In the genomic region with DNA sequence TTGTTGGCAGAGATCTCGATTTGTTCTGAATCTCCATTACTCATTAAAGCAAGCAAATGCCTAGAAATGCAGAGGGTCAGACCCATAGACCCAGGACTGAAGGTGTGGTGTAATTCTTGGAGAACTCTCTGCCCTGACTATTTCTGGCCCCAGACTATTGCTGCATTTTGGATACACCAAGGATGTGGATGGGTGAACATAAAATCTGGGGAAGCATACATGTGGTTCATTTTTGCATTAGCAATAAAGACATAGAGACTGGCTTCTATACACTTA, we compare ENCODE assay signal across 20 mouse cellular contexts.
DNase-seq lines count a peak whose midpoint lies in the region; ATAC-seq lines count a peak whose summit lies in the region.
"Had no signal": no experiment of that assay in that cellular context is flagged by ENCODE, and none has a peak within 500 bp of the region (broad histone marks: within the 10 kb centered on the region; RNA-seq: fewer than 3 reads in every experiment).

No protein-coding gene starts in this region.

- H3K9ac ChIP-seq in embryonic facial prominence, embryonic 12.5 days = no peak overlapping the region
- no peak overlapping the region for H3K9ac ChIP-seq in kidney, embryonic 15.5 days
- no peak overlapping the region for H3K9ac ChIP-seq in embryonic facial prominence, embryonic 13.5 days
- no peak overlapping the region for H3K9ac ChIP-seq in stomach, embryonic 14.5 days (replicated peaks; ENCODE audit: low read depth, low read length)
- H3K9ac ChIP-seq in midbrain, embryonic 13.5 days (replicated peaks) = no peak overlapping the region
- H3K9ac ChIP-seq: embryonic facial prominence, embryonic 15.5 days; hindbrain, embryonic 12.5 days had no signal

- H3K27me3 ChIP-seq in embryonic facial prominence, embryonic 12.5 days = no peaks in the 10 kb centered on the region
- H3K27me3 ChIP-seq in embryonic facial prominence, embryonic 10.5 days (replicated peaks; ENCODE audit: low read depth, poor library complexity, severe bottlenecking) = no peaks in the 10 kb centered on the region
- H3K27me3 ChIP-seq in kidney, embryonic 15.5 days = no peaks in the 10 kb centered on the region
- H3K27me3 ChIP-seq in embryonic facial prominence, embryonic 13.5 days = no peaks in the 10 kb centered on the region
- H3K27me3 ChIP-seq in stomach, embryonic 14.5 days (ENCODE audit: control insufficient read depth, insufficient read depth, low read length) = no peaks in the 10 kb centered on the region
- H3K27me3 ChIP-seq in midbrain, embryonic 13.5 days = no peaks in the 10 kb centered on the region
- H3K27me3 ChIP-seq: embryonic facial prominence, embryonic 15.5 days; hindbrain, embryonic 12.5 days had no signal

- H3K27ac ChIP-seq in embryonic facial prominence, embryonic 12.5 days = peak overlapping the region; percentile 33; the same call in 1 of the 2 replicates
- H3K27ac ChIP-seq in embryonic facial prominence, embryonic 10.5 days (replicated peaks) = no peak overlapping the region
- H3K27ac ChIP-seq in kidney, embryonic 15.5 days = peak overlapping the region; percentile 56
- H3K27ac ChIP-seq in embryonic facial prominence, embryonic 13.5 days = peak overlapping the region; percentile 34; the same call in 1 of the 2 replicates
- peak overlapping the region; percentile 72 for H3K27ac ChIP-seq in stomach, embryonic 14.5 days (ENCODE audit: low read length)
- H3K27ac ChIP-seq in midbrain, embryonic 13.5 days = no peak overlapping the region
- H3K27ac ChIP-seq: embryonic facial prominence, embryonic 15.5 days; forebrain, embryonic 10.5 days; heart, embryonic 10.5 days; hindbrain, embryonic 12.5 days had no signal

- WGBS in embryonic facial prominence, embryonic 12.5 days = 50% methylated on average over 1 of the region's 1 CpGs
- 62% methylated on average over 1 of the region's 1 CpGs for WGBS in embryonic facial prominence, embryonic 10.5 days
- 10% methylated on average over 1 of the region's 1 CpGs for WGBS in kidney, embryonic 15.5 days
- WGBS in embryonic facial prominence, embryonic 13.5 days = 56% methylated on average over 1 of the region's 1 CpGs
- 16% methylated on average over 1 of the region's 1 CpGs for WGBS in stomach, embryonic 14.5 days
- 58% methylated on average over 1 of the region's 1 CpGs for WGBS in midbrain, embryonic 13.5 days

- no peaks in the 10 kb centered on the region for H3K36me3 ChIP-seq in embryonic facial prominence, embryonic 12.5 days
- H3K36me3 ChIP-seq in embryonic facial prominence, embryonic 10.5 days (replicated peaks) = no peaks in the 10 kb centered on the region
- no peaks in the 10 kb centered on the region for H3K36me3 ChIP-seq in kidney, embryonic 15.5 days
- H3K36me3 ChIP-seq in embryonic facial prominence, embryonic 13.5 days = no peaks in the 10 kb centered on the region
- no peaks in the 10 kb centered on the region for H3K36me3 ChIP-seq in stomach, embryonic 14.5 days (ENCODE audit: control insufficient read depth, insufficient read depth, low read length)
- no peaks in the 10 kb centered on the region for H3K36me3 ChIP-seq in midbrain, embryonic 13.5 days
- H3K36me3 ChIP-seq: embryonic facial prominence, embryonic 15.5 days; forebrain, embryonic 10.5 days; heart, embryonic 10.5 days; hindbrain, embryonic 12.5 days had no signal

- H3K9me3 ChIP-seq in embryonic facial prominence, embryonic 12.5 days = no peaks in the 10 kb centered on the region
- no peaks in the 10 kb centered on the region for H3K9me3 ChIP-seq in embryonic facial prominence, embryonic 10.5 days
- H3K9me3 ChIP-seq in kidney, embryonic 15.5 days (replicated peaks) = no peaks in the 10 kb centered on the region
- H3K9me3 ChIP-seq in embryonic facial prominence, embryonic 13.5 days = no peaks in the 10 kb centered on the region
- H3K9me3 ChIP-seq in stomach, embryonic 14.5 days (ENCODE audit: control insufficient read depth, low read depth, low read length) = no peaks in the 10 kb centered on the region
- H3K9me3 ChIP-seq in midbrain, embryonic 13.5 days = no peaks in the 10 kb centered on the region
- H3K9me3 ChIP-seq: embryonic facial prominence, embryonic 15.5 days; forebrain, embryonic 10.5 days; heart, embryonic 10.5 days; hindbrain, embryonic 12.5 days had no signal

- no peak for ATAC-seq in embryonic facial prominence, embryonic 12.5 days (ENCODE audit: insufficient number of reproducible peaks, insufficient read depth, low FRiP score, low TSS enrichment)
- ATAC-seq in kidney, embryonic 15.5 days (replicated peaks; ENCODE audit: low FRiP score) = peak; percentile 41; the same call in 1 of the 2 replicates
- no peak for ATAC-seq in embryonic facial prominence, embryonic 13.5 days (ENCODE audit: insufficient number of reproducible peaks, insufficient read depth, low FRiP score, low TSS enrichment, low read depth)
- 0 out of 2 replicates have a peak, but pooled peaks have one; percentile 23 for ATAC-seq in stomach, embryonic 14.5 days (ENCODE audit: insufficient number of reproducible peaks, insufficient read depth, low FRiP score, low read depth)
- no peak for ATAC-seq in midbrain, embryonic 13.5 days

- DNase-seq in embryonic facial prominence, embryonic 10.5 days (ENCODE audit: low spot score) = no peak
- DNase-seq in kidney, adult 9 months = no peak
- DNase-seq in adrenal gland, postnatal 36 days = no peak
- DNase-seq: adrenal gland, postnatal 10 days; cerebellum, adult 11-12 months; cerebellum, postnatal 10 days; gastrocnemius, postnatal 10 days; heart, adult 18-20 months; heart, postnatal 10 days; heart, postnatal 4 days had no signal

- H3K4me3 ChIP-seq in embryonic facial prominence, embryonic 12.5 days = no peak overlapping the region
- H3K4me3 ChIP-seq in embryonic facial prominence, embryonic 10.5 days = no peak overlapping the region
- H3K4me3 ChIP-seq in kidney, embryonic 15.5 days (replicated peaks) = no peak overlapping the region
- H3K4me3 ChIP-seq in embryonic facial prominence, embryonic 13.5 days = no peak overlapping the region
- H3K4me3 ChIP-seq in stomach, embryonic 14.5 days (ENCODE audit: low read depth, low read length) = no peak overlapping the region
- no peak overlapping the region for H3K4me3 ChIP-seq in midbrain, embryonic 13.5 days (replicated peaks)
- H3K4me3 ChIP-seq: embryonic facial prominence, embryonic 15.5 days; erythroblast, embryonic 14.5 days; forebrain, embryonic 10.5 days; heart, embryonic 10.5 days; hindbrain, embryonic 12.5 days had no signal

- H3K4me2 ChIP-seq in embryonic facial prominence, embryonic 12.5 days (replicated peaks) = no peak overlapping the region
- no peak overlapping the region for H3K4me2 ChIP-seq in kidney, embryonic 15.5 days
- no peak overlapping the region for H3K4me2 ChIP-seq in embryonic facial prominence, embryonic 13.5 days
- H3K4me2 ChIP-seq in stomach, embryonic 14.5 days (replicated peaks; ENCODE audit: low read depth, low read length) = no peak overlapping the region
- no peak overlapping the region for H3K4me2 ChIP-seq in midbrain, embryonic 13.5 days (replicated peaks)
- H3K4me2 ChIP-seq: embryonic facial prominence, embryonic 15.5 days; hindbrain, embryonic 12.5 days had no signal

- no peaks in the 10 kb centered on the region; the same call in 1 of the 2 replicates for H3K4me1 ChIP-seq in embryonic facial prominence, embryonic 12.5 days
- peaks cover 19% of the 10 kb centered on the region for H3K4me1 ChIP-seq in embryonic facial prominence, embryonic 10.5 days
- peaks cover 24% of the 10 kb centered on the region for H3K4me1 ChIP-seq in kidney, embryonic 15.5 days
- H3K4me1 ChIP-seq in embryonic facial prominence, embryonic 13.5 days = 0 out of 2 replicates have a peak, but pooled peaks cover 5% of the 10 kb centered on the region
- peaks cover 14% of the 10 kb centered on the region; the same call in 1 of the 2 replicates for H3K4me1 ChIP-seq in stomach, embryonic 14.5 days (ENCODE audit: control insufficient read depth, insufficient read depth, low read length)
- H3K4me1 ChIP-seq in midbrain, embryonic 13.5 days (replicated peaks) = no peaks in the 10 kb centered on the region
- H3K4me1 ChIP-seq: heart, embryonic 10.5 days had no signal

Comparison
In these comparisons a context has a peak if more than half of its experiments do, and no peak if none do; other contexts are left out.
1. H3K27ac ChIP-seq: peak in embryonic facial prominence, embryonic 12.5 days (single experiment), kidney, embryonic 15.5 days (single experiment), embryonic facial prominence, embryonic 13.5 days (single experiment) and stomach, embryonic 14.5 days (single experiment); none in embryonic facial prominence, embryonic 10.5 days (single experiment) and midbrain, embryonic 13.5 days (single experiment).
2. ATAC-seq: peak in kidney, embryonic 15.5 days (single experiment) and stomach, embryonic 14.5 days (single experiment); none in embryonic facial prominence, embryonic 12.5 days (single experiment), embryonic facial prominence, embryonic 13.5 days (single experiment) and midbrain, embryonic 13.5 days (single experiment).